Mouse (Mus musculus): Measurements from ENCODE around the gene Kdm5a. TPM values are rescaled to one million over a fixed set of nuclear protein-coding genes. Genes with fewer than 3 reads are reported as not detected.

Kdm5a gene
- total and polyA plus RNA-seq, 3 experiments: 32.3 to 137 (median 87.3) TPM

- ATAC-seq (ENCODE audit: extremely low read depth, insufficient number of reproducible peaks, low FRiP score, poor library complexity, severe bottlenecking) (no peak), DNase-seq (ENCODE audit: low spot score) (no peak)
- TF ChIP-seq GATA2 (IDR thresholded peaks at IDR 0.05; ENCODE audit: borderline replicate concordance, low read depth, low read length) (no peak), TAL1 (conservative IDR thresholded peaks at IDR 0.05; ENCODE audit: low read depth, low read length) (no peak), GATA1 (IDR thresholded peaks at IDR 0.05; ENCODE audit: borderline replicate concordance, low read length) (no peak), POLR2AphosphoS5 (IDR thresholded peaks at IDR 0.05; ENCODE audit: insufficient replicate concordance, low read depth, low read length) (no peak), CTCF (IDR thresholded peaks at IDR 0.05; ENCODE audit: low read depth, low read length) (no peak)
- Histone ChIP-seq H3K36me3 (replicated peaks) (peaks cover 7% of the 10 kb centered on the region), H3K4me1 (ENCODE audit: insufficient read depth, low read depth, low read length) (peaks cover 33% of the 10 kb centered on the region), H3K4me3 (ENCODE audit: low read depth, low read length) (no peak overlapping the region), H3K27me3 (ENCODE audit: insufficient read depth, low read length) (peaks cover 11% of the 10 kb centered on the region), H3K9me3 (replicated peaks) (no peaks in the 10 kb centered on the region)
Observed at GRCm38 (mm10) chr6:120461217-120461616, 97.3 kb downstream of the Kdm5a start.

- peaks cover 11% of the 10 kb centered on the region for H3K27me3 ChIP-seq (ENCODE audit: insufficient read depth, low read length)
- TF ChIP-seq GATA2 (IDR thresholded peaks at IDR 0.05; ENCODE audit: borderline replicate concordance, low read depth, low read length) (no peak), GATA1 (IDR thresholded peaks at IDR 0.05; ENCODE audit: borderline replicate concordance, low read length) (no peak), TAL1 (conservative IDR thresholded peaks at IDR 0.05; ENCODE audit: low read depth, low read length) (no peak), POLR2AphosphoS5 (IDR thresholded peaks at IDR 0.05; ENCODE audit: insufficient replicate concordance, low read depth, low read length) (no peak), CTCF (IDR thresholded peaks at IDR 0.05; ENCODE audit: low read depth, low read length) (no peak)
- H3K4me1 ChIP-seq (ENCODE audit: insufficient read depth, low read depth, low read length): peaks cover 44% of the 10 kb centered on the region
- DNase-seq (ENCODE audit: low spot score): no peak
- no peak for ATAC-seq (ENCODE audit: extremely low read depth, insufficient number of reproducible peaks, low FRiP score, poor library complexity, severe bottlenecking)
- peaks cover 13% of the 10 kb centered on the region for H3K36me3 ChIP-seq (replicated peaks)
- H3K9me3 ChIP-seq (replicated peaks): no peaks in the 10 kb centered on the region
- H3K4me3 ChIP-seq (ENCODE audit: low read depth, low read length): no peak overlapping the region
Observed at GRCm38 (mm10) chr6:120462251-120462650, 98.3 kb downstream of the Kdm5a start.

GRCm38 (mm10) chr6:120463086-120463871 is 99.4 kb downstream of the Kdm5a start, which contains the start of gene Il17ra:
Gene Il17ra, plus strand, starts transcription at chr6:120463247.
- H3K27me3 ChIP-seq (ENCODE audit: insufficient read depth, low read length): peaks cover 11% of the 10 kb centered on the region
- no peaks in the 10 kb centered on the region for H3K9me3 ChIP-seq (replicated peaks)
- TF ChIP-seq TAL1 (conservative IDR thresholded peaks at IDR 0.05; ENCODE audit: low read depth, low read length): no peak
- TF ChIP-seq GATA2 (IDR thresholded peaks at IDR 0.05; ENCODE audit: borderline replicate concordance, low read depth, low read length): no peak
- no peak for TF ChIP-seq CTCF (IDR thresholded peaks at IDR 0.05; ENCODE audit: low read depth, low read length)
- TF ChIP-seq GATA1 (IDR thresholded peaks at IDR 0.05; ENCODE audit: borderline replicate concordance, low read length): no peak
- no peak for TF ChIP-seq POLR2AphosphoS5 (IDR thresholded peaks at IDR 0.05; ENCODE audit: insufficient replicate concordance, low read depth, low read length)
- H3K36me3 ChIP-seq (replicated peaks): peaks cover 18% of the 10 kb centered on the region
- DNase-seq (ENCODE audit: low spot score) (peak; percentile 77), ATAC-seq (ENCODE audit: extremely low read depth, insufficient number of reproducible peaks, low FRiP score, poor library complexity, severe bottlenecking) (0 out of 2 replicates have a peak, but pooled peaks have one; percentile 36)
- H3K4me3 ChIP-seq (ENCODE audit: low read depth, low read length): peak within 1 kb of the TSS; percentile 79
- peaks cover 48% of the 10 kb centered on the region for H3K4me1 ChIP-seq (ENCODE audit: insufficient read depth, low read depth, low read length)

GRCm38 (mm10) chr6:120463884-120464283 is 100.0 kb downstream of the Kdm5a start:
- peak; percentile 35 for DNase-seq (ENCODE audit: low spot score)
- peaks cover 48% of the 10 kb centered on the region for H3K4me1 ChIP-seq (ENCODE audit: insufficient read depth, low read depth, low read length)
- TF ChIP-seq POLR2AphosphoS5 (IDR thresholded peaks at IDR 0.05; ENCODE audit: insufficient replicate concordance, low read depth, low read length) (no peak), GATA2 (IDR thresholded peaks at IDR 0.05; ENCODE audit: borderline replicate concordance, low read depth, low read length) (no peak), CTCF (IDR thresholded peaks at IDR 0.05; ENCODE audit: low read depth, low read length) (no peak), TAL1 (conservative IDR thresholded peaks at IDR 0.05; ENCODE audit: low read depth, low read length) (no peak), GATA1 (IDR thresholded peaks at IDR 0.05; ENCODE audit: borderline replicate concordance, low read length) (no peak)
- ATAC-seq (ENCODE audit: extremely low read depth, insufficient number of reproducible peaks, low FRiP score, poor library complexity, severe bottlenecking): no peak
- no peaks in the 10 kb centered on the region for H3K9me3 ChIP-seq (replicated peaks)
- peaks cover 19% of the 10 kb centered on the region for H3K36me3 ChIP-seq (replicated peaks)
- H3K4me3 ChIP-seq (ENCODE audit: low read depth, low read length): peak overlapping the region; percentile 79
- H3K27me3 ChIP-seq (ENCODE audit: insufficient read depth, low read length): peaks cover 11% of the 10 kb centered on the region

- TF ChIP-seq TAL1 (conservative IDR thresholded peaks at IDR 0.05; ENCODE audit: low read depth, low read length) (no peak), POLR2AphosphoS5 (IDR thresholded peaks at IDR 0.05; ENCODE audit: insufficient replicate concordance, low read depth, low read length) (no peak), GATA2 (IDR thresholded peaks at IDR 0.05; ENCODE audit: borderline replicate concordance, low read depth, low read length) (no peak), CTCF (IDR thresholded peaks at IDR 0.05; ENCODE audit: low read depth, low read length) (no peak), GATA1 (IDR thresholded peaks at IDR 0.05; ENCODE audit: borderline replicate concordance, low read length) (no peak)
- H3K4me1 ChIP-seq (ENCODE audit: insufficient read depth, low read depth, low read length): peaks cover 48% of the 10 kb centered on the region
Observed at GRCm38 (mm10) chr6:120464406-120464939, 100.5 kb downstream of the Kdm5a start.

GRCm38 (mm10) chr6:120465393-120465792 is 101.5 kb downstream of the Kdm5a start:
- Histone ChIP-seq H3K36me3 (replicated peaks) (peaks cover 23% of the 10 kb centered on the region), H3K9me3 (replicated peaks) (no peaks in the 10 kb centered on the region), H3K4me1 (ENCODE audit: insufficient read depth, low read depth, low read length) (peaks cover 55% of the 10 kb centered on the region), H3K4me3 (ENCODE audit: low read depth, low read length) (peak overlapping the region; percentile 4; the same call in 1 of the 2 replicates), H3K27me3 (ENCODE audit: insufficient read depth, low read length) (peaks cover 11% of the 10 kb centered on the region)
- DNase-seq (ENCODE audit: low spot score) (no peak), ATAC-seq (ENCODE audit: extremely low read depth, insufficient number of reproducible peaks, low FRiP score, poor library complexity, severe bottlenecking) (no peak)
- TF ChIP-seq POLR2AphosphoS5 (IDR thresholded peaks at IDR 0.05; ENCODE audit: insufficient replicate concordance, low read depth, low read length) (no peak), GATA1 (IDR thresholded peaks at IDR 0.05; ENCODE audit: borderline replicate concordance, low read length) (no peak), CTCF (IDR thresholded peaks at IDR 0.05; ENCODE audit: low read depth, low read length) (no peak), TAL1 (conservative IDR thresholded peaks at IDR 0.05; ENCODE audit: low read depth, low read length) (no peak)

More at GRCm38 (mm10) chr6:120464406-120464939, 100.5 kb downstream of the Kdm5a start:
- no peak for DNase-seq (ENCODE audit: low spot score)
- H3K9me3 ChIP-seq (replicated peaks): no peaks in the 10 kb centered on the region
- H3K27me3 ChIP-seq (ENCODE audit: insufficient read depth, low read length): peaks cover 11% of the 10 kb centered on the region
- peak overlapping the region; percentile 79; the same call in 1 of the 2 replicates for H3K4me3 ChIP-seq (ENCODE audit: low read depth, low read length)
- no peak for ATAC-seq (ENCODE audit: extremely low read depth, insufficient number of reproducible peaks, low FRiP score, poor library complexity, severe bottlenecking)
- H3K36me3 ChIP-seq (replicated peaks): peaks cover 19% of the 10 kb centered on the region

Measured in G1E (cell line).